15 mouse cellular contexts compared by ENCODE assay signal in genomic region chr2:50982571-50982970, GRCm38 (mm10).
"Had no signal": no experiment of that assay in that cellular context is flagged by ENCODE, and none has a peak within 500 bp of the region (broad histone marks: within the 10 kb centered on the region; RNA-seq: fewer than 3 reads in every experiment).

No protein-coding gene starts in this region.

- H3K4me2 ChIP-seq: neural tube, embryonic 12.5 days; neural tube, embryonic 13.5 days; neural tube, embryonic 15.5 days; stomach, embryonic 15.5 days had no signal

- H3K27me3 ChIP-seq: neural tube, embryonic 12.5 days; neural tube, embryonic 13.5 days; neural tube, embryonic 15.5 days; stomach, embryonic 15.5 days had no signal

- H3K4me1 ChIP-seq: neural tube, embryonic 12.5 days; neural tube, embryonic 13.5 days; neural tube, embryonic 15.5 days; stomach, embryonic 15.5 days had no signal

- H3K27ac ChIP-seq: neural tube, embryonic 12.5 days; neural tube, embryonic 13.5 days; neural tube, embryonic 15.5 days; stomach, embryonic 15.5 days had no signal

- H3K36me3 ChIP-seq: neural tube, embryonic 12.5 days; neural tube, embryonic 13.5 days; neural tube, embryonic 15.5 days; stomach, embryonic 15.5 days had no signal

- H3K4me3 ChIP-seq: neural tube, embryonic 12.5 days; neural tube, embryonic 13.5 days; neural tube, embryonic 15.5 days; stomach, embryonic 15.5 days had no signal

- H3K9ac ChIP-seq: neural tube, embryonic 12.5 days; neural tube, embryonic 13.5 days; neural tube, embryonic 15.5 days; stomach, embryonic 15.5 days had no signal

- H3K9me3 ChIP-seq: neural tube, embryonic 12.5 days; neural tube, embryonic 13.5 days; neural tube, embryonic 15.5 days; stomach, embryonic 15.5 days had no signal

- DNase-seq: retina, postnatal 1 day; right cerebral cortex, adult 18-20 months; right cerebral cortex, postnatal 14 days; right cerebral cortex, postnatal 25 days; spleen, adult 18-20 months; thymus, adult 18-20 months; thymus, adult 2 months; thymus, postnatal 14 days; thymus, postnatal 25 days; thymus, postnatal 36 days; thymus, postnatal 4 days had no signal
